Mouse (Mus musculus) MEL (cell line): ENCODE measurements around the gene Mtf2. TPM values are rescaled to one million over a fixed set of nuclear protein-coding genes. Genes with fewer than 3 reads are reported as not detected.
A peak's percentile ranks its signal among the peaks of the same experiment; 100 is the strongest.

Source experiments
- DNase-seq: peaks from one replicate; pipeline ENCODE4 v3.0.0; 2011; ENCODE audit warnings: low read depth, low spot score
- H3K27ac ChIP-seq: 2 replicates; pipeline ENCODE4 v1.5.1; 2012; ENCODE audit warnings: low read depth, mild to moderate bottlenecking, control low read depth, low read length, moderate library complexity; ENCODE audit not compliant: control insufficient read depth
- H3K27me3 ChIP-seq, 2 experiments: fragments of 150-350 bp in 1 of 2; sonication (generic) in 1 of 2; 2 replicates each; pipeline ENCODE4 v1.6.1; 2012; ENCODE audit warnings: low read length in 2 of 2, mild to moderate bottlenecking in 2 of 2, improper control_type of control experiment in 1 of 2, moderate library complexity in 1 of 2; ENCODE audit not compliant: insufficient read depth in 2 of 2, control insufficient read depth in 1 of 2
- H3K36me3 ChIP-seq, 2 experiments: 2 replicates each; pipeline ENCODE4 v1.6.1; 2012 to 2014; ENCODE audit warnings: low read length in 2 of 2, improper control_type of control experiment in 1 of 2, inconsistent platforms in 1 of 2, mild to moderate bottlenecking in 1 of 2; ENCODE audit not compliant: insufficient read depth in 2 of 2, control insufficient read depth in 1 of 2
- H3K4me1 ChIP-seq, 2 experiments: fragments of 150-350 bp in 1 of 2; sonication (generic) in 1 of 2; 2 replicates each; pipeline ENCODE4 v1.6.1; 2012; ENCODE audit warnings: low read length in 2 of 2, improper control_type of control experiment in 1 of 2, mild to moderate bottlenecking in 1 of 2; ENCODE audit not compliant: insufficient read depth in 2 of 2, control insufficient read depth in 1 of 2
- H3K4me3 ChIP-seq, 2 experiments: fragments of 150-350 bp in 1 of 2; sonication (generic) in 1 of 2; 2 replicates each; pipeline ENCODE4 v1.5.1; 2012; ENCODE audit warnings: low read depth in 2 of 2, low read length in 2 of 2, mild to moderate bottlenecking in 2 of 2, moderate library complexity in 2 of 2, control low read depth in 1 of 2, improper control_type of control experiment in 1 of 2; ENCODE audit not compliant: control insufficient read depth in 1 of 2, insufficient read depth in 1 of 2
- H3K79me2 ChIP-seq: 2 replicates; pipeline ENCODE4 v1.6.1; 2012; ENCODE audit warnings: mild to moderate bottlenecking, low read length, moderate library complexity; ENCODE audit not compliant: control insufficient read depth, poor library complexity, insufficient read depth
- H3K9ac ChIP-seq: 2 replicates; pipeline ENCODE4 v1.6.1; 2012; ENCODE audit warnings: low read depth, mild to moderate bottlenecking, control low read depth, low read length, moderate library complexity; ENCODE audit not compliant: control insufficient read depth, poor library complexity, severe bottlenecking
- H3K9me3 ChIP-seq: fragments of 150-350 bp; sonication (generic); replicated peaks from 2 replicates; pipeline ENCODE4 v1.6.1; 2012; ENCODE audit warnings: mild to moderate bottlenecking, low read length, improper control_type of control experiment, moderate library complexity; ENCODE audit not compliant: insufficient read depth
- BHLHE40 ChIP-seq: IDR thresholded peaks from 2 replicates; pipeline ENCODE4 v1.6.1; 2012; ENCODE audit warnings: low read depth, mild to moderate bottlenecking, inconsistent platforms, low read length, improper control_type of control experiment, borderline replicate concordance
- CHD1 ChIP-seq: IDR thresholded peaks from 2 replicates; pipeline ENCODE4 v1.6.1; 2012; ENCODE audit warnings: low read depth, mild to moderate bottlenecking, inconsistent platforms, low read length, improper control_type of control experiment
- CTCF ChIP-seq, 3 experiments: IDR thresholded peaks in 2 of 3; conservative IDR thresholded peaks in 1 of 3; 2 replicates each; pipeline ENCODE4 v1.5.1; 2011 to 2012; ENCODE audit warnings: low read length in 3 of 3, low read depth in 2 of 3, mild to moderate bottlenecking in 2 of 3, improper control_type of control experiment in 1 of 3, inconsistent platforms in 1 of 3, mixed read lengths in 1 of 3, moderate library complexity in 1 of 3; ENCODE audit not compliant: control insufficient read depth in 1 of 3, insufficient read depth in 1 of 3, poor library complexity in 1 of 3, severe bottlenecking in 1 of 3
- E2F4 ChIP-seq: IDR thresholded peaks from 2 replicates; pipeline ENCODE4 v1.6.1; 2011; ENCODE audit warnings: low read depth, low read length, improper control_type of control experiment, borderline replicate concordance
- EP300 ChIP-seq, 2 experiments: IDR thresholded peaks; 2 replicates each; pipeline ENCODE4 v1.6.1; 2011; ENCODE audit warnings: improper control_type of control experiment in 2 of 2, low read length in 2 of 2, low read depth in 1 of 2, mild to moderate bottlenecking in 1 of 2
- GATA1 ChIP-seq: IDR thresholded peaks from 2 replicates; pipeline ENCODE4 v1.6.1; 2011; ENCODE audit warnings: low read depth, low read length, improper control_type of control experiment
- HCFC1 ChIP-seq: IDR thresholded peaks from 2 replicates; pipeline ENCODE4 v1.6.1; 2012; ENCODE audit warnings: low read depth, mild to moderate bottlenecking, inconsistent platforms, low read length, improper control_type of control experiment, moderate library complexity
- JUND ChIP-seq: IDR thresholded peaks from 2 replicates; pipeline ENCODE4 v1.6.1; 2011; ENCODE audit warnings: low read depth, mild to moderate bottlenecking, improper control_type of control experiment, low read length
- KAT2A ChIP-seq: conservative IDR thresholded peaks from 2 replicates; pipeline ENCODE4 v1.6.1; 2012; ENCODE audit warnings: low read depth, low read length, improper control_type of control experiment, inconsistent platforms
- MAX ChIP-seq: IDR thresholded peaks from 2 replicates; pipeline ENCODE4 v1.6.1; 2011; ENCODE audit warnings: low read length, improper control_type of control experiment
- MAZ ChIP-seq: IDR thresholded peaks from 2 replicates; pipeline ENCODE4 v1.6.1; 2012; ENCODE audit warnings: low read depth, mild to moderate bottlenecking, inconsistent platforms, low read length, improper control_type of control experiment
- MEF2A ChIP-seq: IDR thresholded peaks from 2 replicates; pipeline ENCODE4 v1.6.1; 2014; ENCODE audit warnings: low read depth, mild to moderate bottlenecking, inconsistent platforms, low read length, improper control_type of control experiment; ENCODE audit not compliant: poor library complexity, insufficient replicate concordance, severe bottlenecking; ENCODE audit errors: extremely low read depth
- MXI1 ChIP-seq: IDR thresholded peaks from 2 replicates; pipeline ENCODE4 v1.6.1; 2011; ENCODE audit warnings: mild to moderate bottlenecking, low read depth, low read length, improper control_type of control experiment
- MYC ChIP-seq: IDR thresholded peaks from 2 replicates; pipeline ENCODE4 v1.6.1; 2011; ENCODE audit warnings: low read depth, mild to moderate bottlenecking, low read length, improper control_type of control experiment, moderate library complexity
- NRF1 ChIP-seq: IDR thresholded peaks from 2 replicates; pipeline ENCODE4 v1.6.1; 2014; ENCODE audit warnings: low read depth, mild to moderate bottlenecking, inconsistent platforms, low read length, improper control_type of control experiment, moderate library complexity; ENCODE audit not compliant: poor library complexity, insufficient read depth, severe bottlenecking
- POLR2A ChIP-seq, 2 experiments: IDR thresholded peaks; 2 replicates each; pipeline ENCODE4 v1.6.1; 2011 to 2012; ENCODE audit warnings: low read length in 2 of 2, mild to moderate bottlenecking in 2 of 2, control low read depth in 1 of 2, improper control_type of control experiment in 1 of 2, low read depth in 1 of 2, moderate library complexity in 1 of 2; ENCODE audit not compliant: control insufficient read depth in 1 of 2, insufficient read depth in 1 of 2, poor library complexity in 1 of 2
- POLR2AphosphoS2 ChIP-seq: IDR thresholded peaks from 2 replicates; pipeline ENCODE4 v1.6.1; 2011; ENCODE audit warnings: low read length, improper control_type of control experiment
- POLR2AphosphoS5 ChIP-seq: IDR thresholded peaks from 2 replicates; pipeline ENCODE4 v1.6.1; 2012; ENCODE audit warnings: low read depth, borderline replicate concordance, mild to moderate bottlenecking, inconsistent platforms, low read length, moderate library complexity, mixed read lengths
- RAD21 ChIP-seq: IDR thresholded peaks from 2 replicates; pipeline ENCODE4 v1.6.1; 2011; ENCODE audit warnings: mild to moderate bottlenecking, low read depth, low read length, improper control_type of control experiment
- RCOR1 ChIP-seq: IDR thresholded peaks from 2 replicates; pipeline ENCODE4 v1.6.1; 2012; ENCODE audit warnings: low read depth, mild to moderate bottlenecking, inconsistent platforms, low read length, improper control_type of control experiment
- SIN3A ChIP-seq: IDR thresholded peaks from 2 replicates; pipeline ENCODE4 v1.6.1; 2012; ENCODE audit warnings: low read length, improper control_type of control experiment, inconsistent platforms
- SMC3 ChIP-seq: IDR thresholded peaks from 2 replicates; pipeline ENCODE4 v1.6.1; 2011; ENCODE audit warnings: low read depth, low read length, improper control_type of control experiment
- TBP ChIP-seq: IDR thresholded peaks from 2 replicates; pipeline ENCODE4 v1.8.0; 2011; ENCODE audit warnings: low read depth, low read length, improper control_type of control experiment
- TCF12 ChIP-seq: IDR thresholded peaks from 2 replicates; pipeline ENCODE4 v1.6.1; 2014; ENCODE audit warnings: low read depth, mild to moderate bottlenecking, inconsistent platforms, low read length, improper control_type of control experiment, moderate library complexity
- USF1 ChIP-seq: IDR thresholded peaks from 2 replicates; pipeline ENCODE4 v1.6.1; 2014; ENCODE audit warnings: low read depth, mild to moderate bottlenecking, inconsistent platforms, low read length, improper control_type of control experiment, moderate library complexity
- ZKSCAN1 ChIP-seq: IDR thresholded peaks from 2 replicates; pipeline ENCODE4 v1.6.1; 2012; ENCODE audit warnings: low read depth, mild to moderate bottlenecking, inconsistent platforms, low read length, improper control_type of control experiment, moderate library complexity
- ZNF384 ChIP-seq: IDR thresholded peaks from 2 replicates; pipeline ENCODE4 v1.6.1; 2012; ENCODE audit warnings: low read depth, mild to moderate bottlenecking, inconsistent platforms, low read length, improper control_type of control experiment
- polyA plus RNA-seq, 2 experiments: library from polyadenylated mRNA; stranded (reverse) in 1 of 2; unstranded in 1 of 2; fragments of >175 nt in 1 of 2; fragments of >200 nt in 1 of 2; gene quantifications; 2 replicates each; pipeline versions ENCODE4 v1.2.1 to v1.2.4; 2012; ENCODE audit warnings: low replicate concordance in 2 of 2, low read depth in 1 of 2; ENCODE audit not compliant: insufficient read length in 2 of 2, insufficient read depth in 1 of 2, missing spikeins in 1 of 2
- total RNA-seq: library from RNA; depleted of rRNA; stranded (reverse); fragments of 300-350 nt; gene quantifications from 2 replicates; pipeline ENCODE4 v1.2.3, GENCODE M21; 2012

The Mtf2 gene
- total and polyA plus RNA-seq, 3 experiments, result 69.9 to 263 (median 99.7) TPM

GRCm38 (mm10) chr5:108131849-108132440 is 66.5 kb downstream of the Mtf2 start:
- peaks cover 5 to 9% of the 10 kb centered on the region in 2 experiments; a peak in 3 of 4 replicates for H3K4me1 ChIP-seq
- H3K9me3 ChIP-seq, result no peaks in the 10 kb centered on the region
- H3K79me2 ChIP-seq, result peaks cover 17% of the 10 kb centered on the region
- H3K27ac ChIP-seq, result peak overlapping the region; percentile 73
- TF ChIP-seq CTCF (IDR thresholded peaks at IDR 0.05 in 2 of 3, conservative IDR thresholded peaks at IDR 0.05 in 1 of 3; ENCODE audit: control insufficient read depth in 1 of 3, insufficient read depth in 1 of 3, low read depth in 2 of 3, low read length in 3 of 3, poor library complexity in 1 of 3, severe bottlenecking in 1 of 3) (no peak), HCFC1 (peak; percentile 48; the same call in 1 of the 2 replicates), MXI1 (peak; percentile 48; the same call in 1 of the 2 replicates), MAX (no peak), JUND (no peak), MEF2A (no peak), GATA1 (peak; percentile 41; the same call in 1 of the 2 replicates), MYC (0 out of 2 replicates have a peak, but pooled peaks have one; percentile 33), ZNF384 (no peak), NRF1 (0 out of 2 replicates have a peak, but pooled peaks have one; percentile 11), SIN3A (peak; percentile 62; the same call in 1 of the 2 replicates), EP300 (IDR thresholded peaks at IDR 0.05; ENCODE audit: low read depth in 1 of 2, low read length in 2 of 2) (no peak), POLR2A (IDR thresholded peaks at IDR 0.05; ENCODE audit: control insufficient read depth in 1 of 2, insufficient read depth in 1 of 2, low read depth in 1 of 2, low read length in 2 of 2, poor library complexity in 1 of 2) (peak; percentile 36 to 47; a peak in 2 of 4 replicates), E2F4 (no peak), TBP (peak; percentile 36; the same call in 1 of the 2 replicates), SMC3 (no peak)
- TF ChIP-seq, all 39 proteins: peak for 8
- H3K36me3 ChIP-seq, result peaks cover 1 to 14% of the 10 kb centered on the region in 2 experiments; a peak in 2 of 4 replicates
- peak overlapping the region; percentile 64 to 84 for H3K4me3 ChIP-seq
- peak; percentile 88 for DNase-seq
- H3K9ac ChIP-seq, result peak overlapping the region; percentile 80
- H3K27me3 ChIP-seq, result no peaks in the 10 kb centered on the region

- peak; percentile 99 for DNase-seq
- Histone ChIP-seq H3K9ac (peak within 1 kb of the TSS; percentile 84), H3K27me3 (no peaks in the 10 kb centered on the region)
- TF ChIP-seq RCOR1 (no peak), BHLHE40 (no peak), TCF12 (peak; percentile 65), EP300 (IDR thresholded peaks at IDR 0.05; ENCODE audit: low read depth in 1 of 2, low read length in 2 of 2) (peak in 1 of 2 experiments; percentile 32; a peak in 1 of 4 replicates), ZKSCAN1 (no peak), ZNF384 (no peak), TBP (peak; percentile 51), CTCF (IDR thresholded peaks at IDR 0.05 in 2 of 3, conservative IDR thresholded peaks at IDR 0.05 in 1 of 3; ENCODE audit: control insufficient read depth in 1 of 3, insufficient read depth in 1 of 3, low read depth in 2 of 3, low read length in 3 of 3, poor library complexity in 1 of 3, severe bottlenecking in 1 of 3) (no peak), CHD1 (no peak), POLR2AphosphoS2 (peak; percentile 85), POLR2AphosphoS5 (no peak; the same call in 1 of the 2 replicates), SIN3A (peak; percentile 75), USF1 (peak; percentile 59; the same call in 1 of the 2 replicates), RAD21 (no peak), MAZ (peak; percentile 76), KAT2A (peak; percentile 86), MAX (peak; percentile 71; the same call in 1 of the 2 replicates)
These were observed 67.2 kb downstream of the Mtf2 start, which contains the start of the genes Tmed5 and Ccdc18 for GRCm38 (mm10) chr5:108132441-108133243. Gene Tmed5 (minus strand): TSS chr5:108132620. Gene Ccdc18 (plus strand): TSS chr5:108132875.

More at GRCm38 (mm10) chr5:108132441-108133243, 67.2 kb downstream of the Mtf2 start, which contains the start of the genes Tmed5 and Ccdc18:
- H3K36me3 ChIP-seq, result peaks cover 1 to 14% of the 10 kb centered on the region in 2 experiments; a peak in 2 of 4 replicates
- H3K27ac ChIP-seq, result peak within 1 kb of the TSS; percentile 75
- peak within 1 kb of the TSS; percentile 84 to 93 for H3K4me3 ChIP-seq
- peaks cover 16% of the 10 kb centered on the region for H3K79me2 ChIP-seq
- no peaks in the 10 kb centered on the region for H3K9me3 ChIP-seq
- H3K4me1 ChIP-seq, result peaks cover 5 to 9% of the 10 kb centered on the region in 2 experiments; a peak in 3 of 4 replicates
